Mouse (Mus musculus) liver, postnatal 0 days (tissue): Measurements from ENCODE around the gene Dcun1d2.

Source experiments
- CTCF ChIP-seq: sonication (generic); IDR thresholded peaks from 2 replicates; pipeline ENCODE4 v1.5.1; 2016; ENCODE audit warnings: antibody characterized with exemption, low read depth
- EP300 ChIP-seq: IDR thresholded peaks from 2 replicates; pipeline ENCODE4 v1.6.1; 2016; ENCODE audit warnings: antibody characterized with exemption, low read depth, mild to moderate bottlenecking

GRCm38 (mm10) chr8:13226288-13226687, 61.6 kb downstream of the Dcun1d2 start:
- TF ChIP-seq CTCF: no peak
- no peak for TF ChIP-seq EP300
